Mouse (Mus musculus): Measurements from ENCODE around the gene Pik3c2g. TPM values are rescaled to one million over a fixed set of nuclear protein-coding genes. Genes with fewer than 3 reads are reported as not detected.

The Pik3c2g gene
- polyA plus RNA-seq, 1 experiment from 2014 or later: 1.8 TPM

- Histone ChIP-seq H3K9me3 (replicated peaks) (no peaks in the 10 kb centered on the region), H3K27me3 (replicated peaks) (no peaks in the 10 kb centered on the region), H3K4me3 (no peak overlapping the region), H3K4me1 (no peaks in the 10 kb centered on the region), H3K9ac (no peak overlapping the region), H3K4me2 (no peak overlapping the region), H3K27ac (no peak overlapping the region), H3K36me3 (no peaks in the 10 kb centered on the region)
- no peak for ATAC-seq
- WGBS (ENCODE audit: insufficient replicate concordance): 36% methylated on average over 2 of the region's 2 CpGs
These were observed 9.4 kb downstream of the Pik3c2g start for GRCm38 (mm10) chr6:139596433-139596832.

- no peak for ATAC-seq
- Histone ChIP-seq H3K9ac (no peak overlapping the region), H3K4me2 (no peak overlapping the region), H3K27ac (no peak overlapping the region), H3K9me3 (replicated peaks) (no peaks in the 10 kb centered on the region), H3K4me3 (no peak overlapping the region), H3K4me1 (no peaks in the 10 kb centered on the region), H3K36me3 (no peaks in the 10 kb centered on the region), H3K27me3 (replicated peaks) (no peaks in the 10 kb centered on the region)
- WGBS (ENCODE audit: insufficient replicate concordance): 60% methylated on average over 1 of the region's 1 CpGs
These were observed 12.2 kb downstream of the Pik3c2g start for GRCm38 (mm10) chr6:139599216-139599615.

- Histone ChIP-seq H3K4me3 (no peak overlapping the region), H3K9ac (no peak overlapping the region), H3K27me3 (replicated peaks) (no peaks in the 10 kb centered on the region), H3K9me3 (replicated peaks) (peaks cover 16% of the 10 kb centered on the region; the same call in 1 of the 2 replicates), H3K4me1 (no peaks in the 10 kb centered on the region), H3K27ac (no peak overlapping the region), H3K4me2 (no peak overlapping the region), H3K36me3 (no peaks in the 10 kb centered on the region)
- 62% methylated on average over 4 of the region's 4 CpGs for WGBS (ENCODE audit: insufficient replicate concordance)
- no peak for ATAC-seq
These were observed 31.8 kb downstream of the Pik3c2g start for GRCm38 (mm10) chr6:139618774-139619173.

GRCm38 (mm10) chr6:139624756-139625155 is 37.7 kb downstream of the Pik3c2g start:
- Histone ChIP-seq H3K4me1 (no peaks in the 10 kb centered on the region), H3K27me3 (replicated peaks) (no peaks in the 10 kb centered on the region), H3K27ac (no peak overlapping the region), H3K36me3 (no peaks in the 10 kb centered on the region), H3K4me3 (no peak overlapping the region), H3K4me2 (no peak overlapping the region), H3K9ac (no peak overlapping the region), H3K9me3 (replicated peaks) (peaks cover 9% of the 10 kb centered on the region; the same call in 1 of the 2 replicates)
- ATAC-seq: no peak

- WGBS (ENCODE audit: insufficient replicate concordance): 59% methylated on average over 3 of the region's 3 CpGs
- no peak for ATAC-seq
These were observed 47.5 kb downstream of the Pik3c2g start for GRCm38 (mm10) chr6:139634561-139634960.

GRCm38 (mm10) chr6:139655399-139655798 is 68.4 kb downstream of the Pik3c2g start:
- Histone ChIP-seq H3K36me3 (no peaks in the 10 kb centered on the region), H3K4me2 (no peak overlapping the region), H3K9me3 (replicated peaks) (no peaks in the 10 kb centered on the region), H3K27ac (no peak overlapping the region), H3K4me3 (no peak overlapping the region), H3K9ac (no peak overlapping the region), H3K4me1 (no peaks in the 10 kb centered on the region), H3K27me3 (replicated peaks) (no peaks in the 10 kb centered on the region)
- no peak for ATAC-seq
- WGBS (ENCODE audit: insufficient replicate concordance): 27% methylated on average over 4 of the region's 4 CpGs

More at GRCm38 (mm10) chr6:139634561-139634960, 47.5 kb downstream of the Pik3c2g start:
- H3K36me3 ChIP-seq: no peaks in the 10 kb centered on the region
- peaks cover 3% of the 10 kb centered on the region; the same call in 1 of the 2 replicates for H3K9me3 ChIP-seq (replicated peaks)
- H3K4me2 ChIP-seq: no peak overlapping the region
- H3K4me3 ChIP-seq: no peak overlapping the region
- no peaks in the 10 kb centered on the region for H3K4me1 ChIP-seq
- no peaks in the 10 kb centered on the region for H3K27me3 ChIP-seq (replicated peaks)
- no peak overlapping the region for H3K27ac ChIP-seq
- no peak overlapping the region for H3K9ac ChIP-seq

- Histone ChIP-seq H3K27ac (no peak overlapping the region), H3K9ac (no peak overlapping the region), H3K9me3 (replicated peaks) (0 out of 2 replicates have a peak, but pooled peaks cover 3% of the 10 kb centered on the region), H3K4me2 (no peak overlapping the region), H3K36me3 (no peaks in the 10 kb centered on the region), H3K4me3 (no peak overlapping the region), H3K27me3 (replicated peaks) (no peaks in the 10 kb centered on the region), H3K4me1 (no peaks in the 10 kb centered on the region)
- no peak for ATAC-seq
- 41% methylated on average over 1 of the region's 1 CpGs for WGBS (ENCODE audit: insufficient replicate concordance)
These were observed 75.4 kb downstream of the Pik3c2g start for GRCm38 (mm10) chr6:139662462-139662861.

- no peak for ATAC-seq
- 78% methylated on average over 3 of the region's 3 CpGs for WGBS (ENCODE audit: insufficient replicate concordance)
- H3K4me1 ChIP-seq: no peaks in the 10 kb centered on the region
- H3K27me3 ChIP-seq (replicated peaks): no peaks in the 10 kb centered on the region
- H3K9ac ChIP-seq: no peak overlapping the region
- H3K4me3 ChIP-seq: no peak overlapping the region
- no peak overlapping the region for H3K4me2 ChIP-seq
- H3K9me3 ChIP-seq (replicated peaks): peaks cover 8% of the 10 kb centered on the region; the same call in 1 of the 2 replicates
- H3K27ac ChIP-seq: no peak overlapping the region
- H3K36me3 ChIP-seq: no peaks in the 10 kb centered on the region
These were observed 131.5 kb downstream of the Pik3c2g start for GRCm38 (mm10) chr6:139718416-139718984.

GRCm38 (mm10) chr6:139719639-139720221 is 132.7 kb downstream of the Pik3c2g start:
- H3K9me3 ChIP-seq (replicated peaks): peaks cover 8% of the 10 kb centered on the region; the same call in 1 of the 2 replicates
- H3K9ac ChIP-seq: no peak overlapping the region
- no peak overlapping the region for H3K4me3 ChIP-seq
- 77% methylated on average over 13 of the region's 13 CpGs for WGBS (ENCODE audit: insufficient replicate concordance)
- no peaks in the 10 kb centered on the region for H3K27me3 ChIP-seq (replicated peaks)
- no peak overlapping the region for H3K27ac ChIP-seq
- no peak for ATAC-seq
- H3K4me2 ChIP-seq: no peak overlapping the region
- no peaks in the 10 kb centered on the region for H3K4me1 ChIP-seq
- H3K36me3 ChIP-seq: no peaks in the 10 kb centered on the region

GRCm38 (mm10) chr6:139735708-139736626 is 148.9 kb downstream of the Pik3c2g start:
- Histone ChIP-seq H3K9ac (no peak overlapping the region), H3K27ac (no peak overlapping the region), H3K4me3 (no peak overlapping the region), H3K4me1 (no peaks in the 10 kb centered on the region), H3K36me3 (no peaks in the 10 kb centered on the region), H3K9me3 (replicated peaks) (no peaks in the 10 kb centered on the region), H3K27me3 (replicated peaks) (no peaks in the 10 kb centered on the region), H3K4me2 (no peak overlapping the region)
- WGBS (ENCODE audit: insufficient replicate concordance): 65% methylated on average over 9 of the region's 9 CpGs
- ATAC-seq: no peak

GRCm38 (mm10) chr6:139738350-139738749 is 151.3 kb downstream of the Pik3c2g start:
- WGBS (ENCODE audit: insufficient replicate concordance): 67% methylated on average over 5 of the region's 5 CpGs
- no peak for ATAC-seq
- Histone ChIP-seq H3K4me2 (no peak overlapping the region), H3K4me1 (no peaks in the 10 kb centered on the region), H3K36me3 (no peaks in the 10 kb centered on the region), H3K27ac (no peak overlapping the region), H3K9me3 (replicated peaks) (no peaks in the 10 kb centered on the region), H3K4me3 (no peak overlapping the region), H3K9ac (no peak overlapping the region), H3K27me3 (replicated peaks) (no peaks in the 10 kb centered on the region)
